Mouse (Mus musculus) CD8-positive naive resting alpha-beta T cell, adult 57 days (primary cell): ENCODE data around the gene Phc1. TPM values are rescaled to one million over a fixed set of nuclear protein-coding genes. Genes with fewer than 3 reads are reported as not detected.

Experiments used
- total RNA-seq: library from RNA; stranded (reverse); gene quantifications from one replicate; pipeline ENCODE4 v1.2.4, GENCODE M21; 2023

The Phc1 gene
- total RNA-seq = 55.9 TPM

GRCm38 (mm10) chr6:122340349-122341000 is at the start of gene Phc1:
Phc1 (minus strand) TSS chr6:122340561.

GRCm38 (mm10) chr6:122308505-122309393 is 31.6 kb downstream of the Phc1 start, which contains the start of gene M6pr:
M6pr (plus strand) TSS chr6:122308720.

GRCm38 (mm10) chr6:122282782-122283181 is 57.6 kb downstream of the Phc1 start, which contains the start of gene Klrg1:
Klrg1 (minus strand) TSS chr6:122282882.

Other genes with a start within 250 kb of the Phc1 start
- gene Klrg1, start 57.7 kb downstream of the Phc1 start, total RNA-seq = 0.37 TPM
- gene M6pr, start 31.8 kb downstream of the Phc1 start, total RNA-seq = 121 TPM
- not detected for gene Rimklb, start 158.2 kb upstream of the Phc1 start, total RNA-seq
- not detected for gene Mfap5, start 165.3 kb upstream of the Phc1 start, total RNA-seq
- 0.28 TPM for gene Aicda, start 213.2 kb upstream of the Phc1 start, total RNA-seq